Mouse (Mus musculus): Measurements from ENCODE around the gene Slc7a10.
A peak's percentile ranks its signal among the peaks of the same experiment; 100 is the strongest.

Slc7a10 gene

GRCm38 (mm10) chr7:35185889-35186569, at the start of gene Slc7a10:
TSS of gene Slc7a10 (plus strand) at chr7:35186385.
- no peak for DNase-seq (ENCODE audit: low spot score in 2 of 2)

- DNase-seq (ENCODE audit: low spot score in 2 of 2) = no peak
These were observed 48.7 kb upstream of the Slc7a10 start for GRCm38 (mm10) chr7:35137524-35137923.

GRCm38 (mm10) chr7:35138481-35138880, 47.7 kb upstream of the Slc7a10 start:
- no peak for DNase-seq (ENCODE audit: low spot score in 2 of 2)

DNA sequence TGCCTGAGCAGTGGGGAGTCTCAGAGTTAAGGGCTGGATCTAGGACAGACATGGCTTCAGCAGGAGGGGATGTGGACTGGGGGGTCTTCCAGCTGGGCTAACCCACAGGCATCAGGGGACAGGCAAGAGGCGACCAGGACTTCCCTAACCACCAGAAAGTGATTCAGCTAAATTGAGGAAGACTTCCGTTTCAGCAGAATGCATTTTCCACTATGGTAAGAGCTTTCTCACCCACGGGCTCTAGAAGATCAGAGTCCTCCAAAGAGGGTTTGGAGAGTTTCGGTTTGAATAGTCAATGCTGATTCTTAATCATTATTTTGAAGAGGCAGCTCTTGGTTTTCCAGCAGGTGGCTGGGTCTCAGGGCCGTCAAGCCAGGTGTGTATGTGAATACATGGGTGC, 46.3 kb upstream of the Slc7a10 start:
- no peak for DNase-seq (ENCODE audit: low spot score in 2 of 2)

DNA sequence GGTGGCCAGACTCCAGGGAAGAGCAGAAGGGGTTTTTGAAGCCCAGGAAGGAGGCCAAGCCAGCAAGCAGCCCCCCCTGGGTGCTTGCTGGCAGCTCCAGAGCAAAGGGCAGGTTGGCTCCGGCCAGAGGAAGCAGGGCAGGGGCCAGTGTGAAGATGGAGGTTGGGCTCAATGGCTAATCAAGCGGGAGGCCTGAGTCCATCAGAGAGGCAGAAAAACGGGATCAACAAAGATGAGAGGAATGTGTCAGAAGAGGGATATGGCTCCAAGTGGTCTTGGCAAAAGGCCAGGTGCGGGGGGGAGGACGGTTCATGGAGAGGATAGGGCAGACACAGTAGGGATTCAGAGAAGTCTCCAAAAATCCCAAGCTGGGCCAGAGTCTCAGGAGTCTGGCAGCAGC, 44.7 kb upstream of the Slc7a10 start:
- no peak for DNase-seq (ENCODE audit: low spot score in 2 of 2)

DNA sequence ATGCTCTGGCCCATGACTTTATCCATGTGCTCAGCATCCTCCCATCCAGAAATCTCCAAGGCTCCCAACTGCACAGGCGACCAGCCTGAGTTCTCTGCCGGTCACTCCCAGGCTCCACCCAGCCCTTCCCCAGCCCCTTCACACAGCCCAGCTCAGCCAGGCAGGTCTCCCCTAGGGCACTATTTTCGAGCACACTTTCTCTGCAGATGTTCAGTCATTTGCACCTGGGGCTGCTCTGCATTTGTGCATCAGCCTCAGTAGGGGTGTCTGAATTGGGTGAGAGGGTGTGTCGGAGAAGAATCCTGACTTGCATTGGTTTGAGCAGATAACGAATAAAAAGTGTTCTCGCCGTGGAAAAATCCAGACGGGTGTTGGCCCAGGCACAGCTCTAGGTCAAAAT, 43.7 kb upstream of the Slc7a10 start:
- no peak for DNase-seq (ENCODE audit: low spot score in 2 of 2)

- no peak for DNase-seq (ENCODE audit: low spot score in 2 of 2)
These were observed 42.1 kb upstream of the Slc7a10 start for GRCm38 (mm10) chr7:35143864-35144618.

DNA sequence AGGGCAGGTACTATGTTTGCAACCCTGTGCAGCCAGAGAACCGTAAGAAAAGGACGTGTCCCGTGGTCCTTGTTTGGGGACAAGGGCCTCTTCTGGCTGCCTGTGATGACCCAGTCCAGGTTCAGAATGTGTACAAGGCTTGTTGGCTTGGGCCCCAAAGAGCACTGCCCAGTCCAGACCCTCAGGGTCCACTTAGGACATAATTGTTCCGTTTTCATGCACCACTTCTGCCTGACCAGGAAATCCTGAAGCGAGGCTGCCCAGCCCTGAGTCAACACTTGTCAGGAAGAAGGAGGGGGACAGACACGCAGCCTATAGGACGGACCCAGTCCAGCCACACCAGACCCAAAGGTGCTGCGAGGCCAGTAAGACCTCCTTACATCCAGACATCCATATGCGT, 41.1 kb upstream of the Slc7a10 start:
- DNase-seq (ENCODE audit: low spot score in 2 of 2) = no peak

- DNase-seq (ENCODE audit: low spot score in 2 of 2) = no peak
These were observed 39.9 kb upstream of the Slc7a10 start for GRCm38 (mm10) chr7:35146269-35146668.

DNA sequence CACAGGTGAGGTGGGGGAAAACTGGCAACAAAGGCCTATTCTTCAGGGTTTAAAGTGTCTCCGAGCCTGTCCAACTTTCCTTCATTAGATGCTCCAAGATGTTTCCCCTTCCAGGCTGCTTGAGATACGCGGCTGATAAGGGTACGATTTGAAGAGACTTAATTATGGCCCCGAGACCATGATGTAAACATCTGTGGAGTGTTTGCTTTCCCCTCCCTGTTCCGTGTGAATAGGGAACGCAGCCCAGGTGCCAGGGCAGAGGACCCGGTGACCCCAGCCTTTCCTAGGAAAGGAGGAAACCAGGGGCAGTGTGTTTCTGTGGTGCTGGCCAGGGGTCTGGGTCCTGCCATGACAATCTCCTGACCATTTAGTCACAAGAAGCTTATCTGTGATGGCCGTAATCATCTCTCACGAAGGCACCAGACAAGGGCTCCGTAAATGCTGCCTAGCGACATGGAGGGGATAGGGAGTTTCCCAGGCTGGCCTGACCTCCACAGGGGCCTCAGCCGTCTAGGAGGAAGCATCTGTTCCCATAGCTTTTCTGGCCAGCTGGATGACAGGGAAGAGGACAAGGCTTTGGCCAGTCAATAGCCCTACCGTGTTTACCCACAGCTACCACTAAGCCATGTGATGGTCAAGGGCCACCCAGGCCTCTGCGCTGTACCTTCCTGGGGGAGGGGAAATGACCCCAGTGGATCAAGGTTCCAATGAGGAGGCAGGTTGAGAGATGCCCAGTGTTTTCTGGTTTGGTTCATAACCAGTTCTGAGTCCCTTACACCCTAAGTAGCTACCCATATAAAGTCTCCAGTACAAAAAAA, 36.4 kb upstream of the Slc7a10 start:
- DNase-seq (ENCODE audit: low spot score in 2 of 2) = no peak

DNA sequence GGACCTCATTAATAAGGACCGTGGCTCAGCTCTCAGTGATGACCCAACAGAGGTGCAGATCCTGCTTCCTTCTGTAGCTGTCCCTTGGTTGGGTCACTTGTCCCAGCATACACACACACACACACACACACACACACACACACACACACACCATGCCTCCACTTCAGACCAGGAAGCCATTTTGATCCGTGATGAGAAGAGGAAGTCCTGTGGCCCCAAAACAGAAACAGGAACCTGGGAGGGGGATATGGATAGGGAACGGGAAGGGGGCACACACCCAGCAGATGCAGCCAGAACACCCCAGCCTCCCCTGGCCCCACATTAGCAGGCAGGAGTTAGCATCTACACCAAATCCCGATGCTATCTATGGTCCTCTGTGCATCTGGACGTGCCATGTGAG, 35.3 kb upstream of the Slc7a10 start:
- no peak for DNase-seq (ENCODE audit: low spot score in 2 of 2)

GRCm38 (mm10) chr7:35154449-35154848, 31.7 kb upstream of the Slc7a10 start:
- DNase-seq (ENCODE audit: low spot score in 2 of 2) = no peak

GRCm38 (mm10) chr7:35156561-35157477, 29.4 kb upstream of the Slc7a10 start:
- no peak for DNase-seq (ENCODE audit: low spot score in 2 of 2)

DNA sequence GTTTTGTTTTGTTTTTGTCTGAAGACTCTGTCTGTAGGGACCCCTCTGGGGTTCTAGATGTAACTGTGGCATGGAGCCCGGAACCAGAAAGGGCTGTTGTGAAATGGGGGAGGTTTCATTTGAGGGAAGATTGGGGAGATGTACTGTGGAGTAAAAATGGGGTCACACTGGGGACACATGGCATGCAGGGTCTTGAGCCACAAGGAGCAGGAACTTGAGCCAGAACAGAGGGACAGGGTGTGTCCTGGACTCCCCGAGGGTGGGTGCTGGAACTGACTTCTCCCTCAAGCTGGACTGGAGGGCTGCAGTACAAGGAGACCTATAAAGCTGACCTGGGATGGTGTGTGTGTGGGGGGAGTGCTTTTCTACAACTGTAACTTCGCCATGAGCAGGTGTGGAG, 28.7 kb upstream of the Slc7a10 start:
- DNase-seq (ENCODE audit: low spot score in 2 of 2) = no peak

GRCm38 (mm10) chr7:35162443-35162842, 23.7 kb upstream of the Slc7a10 start:
- no peak for DNase-seq (ENCODE audit: low spot score in 2 of 2)

GRCm38 (mm10) chr7:35163600-35163999, 22.6 kb upstream of the Slc7a10 start:
- DNase-seq (ENCODE audit: low spot score in 2 of 2) = no peak

DNA sequence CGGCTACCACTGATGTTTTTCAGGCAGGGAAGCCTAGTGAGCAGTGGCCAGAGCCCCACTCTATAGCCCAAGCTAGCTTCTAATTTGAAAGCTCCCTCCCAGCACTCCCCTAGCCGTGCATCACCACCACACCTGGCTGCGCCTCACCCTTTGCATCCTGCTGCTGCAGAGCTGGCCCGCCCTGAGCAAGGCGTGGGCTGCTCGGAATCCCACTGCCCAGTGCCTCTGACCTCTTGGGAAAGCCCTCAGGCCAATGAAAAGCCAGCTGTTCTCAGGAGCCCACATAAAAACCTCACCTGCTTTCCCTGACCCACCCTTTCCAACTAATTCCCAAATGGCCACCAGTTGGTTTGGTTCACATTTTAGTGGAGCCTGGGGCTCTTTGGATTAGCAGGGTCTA, 22.1 kb upstream of the Slc7a10 start:
- DNase-seq (ENCODE audit: low spot score in 2 of 2) = no peak

DNA sequence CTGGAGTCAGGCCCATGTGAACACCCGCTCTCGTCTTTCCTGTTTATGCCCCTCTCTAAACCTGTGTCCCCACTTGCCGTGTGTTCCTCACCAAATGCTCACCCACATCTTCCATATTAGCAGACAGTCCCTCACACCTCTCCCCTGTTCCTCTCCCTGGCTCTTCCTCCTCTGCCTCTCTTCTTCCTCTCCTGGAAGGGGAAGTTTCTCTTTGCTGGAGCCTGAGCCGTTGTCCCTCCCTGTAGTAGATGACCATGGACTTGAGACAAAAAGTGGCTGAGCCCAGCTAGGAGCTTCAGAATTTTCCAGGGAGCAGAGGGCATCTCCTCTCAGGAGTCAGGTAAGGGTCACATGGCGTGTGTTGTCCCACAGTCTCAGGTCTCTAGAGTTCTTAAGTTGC, 19.2 kb upstream of the Slc7a10 start:
- no peak for DNase-seq (ENCODE audit: low spot score in 2 of 2)

GRCm38 (mm10) chr7:35167925-35168324, 18.3 kb upstream of the Slc7a10 start:
- DNase-seq (ENCODE audit: low spot score in 2 of 2) = no peak

DNA sequence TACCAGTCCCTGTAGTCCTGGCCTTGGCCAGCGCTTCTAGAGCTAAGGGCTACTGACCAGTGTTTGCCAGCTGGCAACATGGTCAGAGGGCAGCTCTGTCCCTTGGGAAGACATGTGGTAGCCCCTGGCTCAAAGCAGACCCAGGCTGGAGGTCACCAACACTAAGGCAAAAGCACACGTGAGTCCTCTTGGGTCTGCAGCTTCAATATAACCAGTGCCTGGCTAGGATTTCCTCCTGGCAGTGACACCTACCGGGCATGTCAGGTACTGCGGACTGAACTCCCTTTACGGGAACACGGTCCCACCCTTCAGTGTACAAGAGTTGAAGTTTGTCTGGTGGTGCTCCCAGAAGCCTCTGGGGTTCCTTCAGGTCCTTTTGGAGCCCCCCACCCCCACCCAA, 16.8 kb upstream of the Slc7a10 start:
- DNase-seq (ENCODE audit: low spot score in 2 of 2) = peak; percentile 59 to 83

GRCm38 (mm10) chr7:35171867-35172382, 14.3 kb upstream of the Slc7a10 start:
- peak; percentile 28 to 65 for DNase-seq (ENCODE audit: low spot score in 2 of 2)

All from thymus, postnatal 10 days (tissue).